Mouse (Mus musculus) limb, embryonic 11.5 days (tissue): ENCODE results near the gene Gm11567. TPM values are rescaled to one million over a fixed set of nuclear protein-coding genes. Genes with fewer than 3 reads are reported as not detected.
"Not testable (repeated sequence)": the region's sequence is repeated elsewhere in the genome, so short reads cannot be mapped to it uniquely, and the experiment has no call there.

ENCODE experiments used
- ATAC-seq: fragments of 200-750 bp; cut with Nextera tagmentation; 2 replicates; pipeline ENCODE4 v1.8.0; 2017; ENCODE audit warnings: low read depth; ENCODE audit not compliant: insufficient number of reproducible peaks, low FRiP score, low TSS enrichment
- DNase-seq: peaks from one replicate; pipeline ENCODE4 v3.0.0-alpha.2; 2015; ENCODE audit warnings: low spot score
- H3K27ac ChIP-seq: fragments of 300-500 bp; sonication (generic); replicated peaks from 2 replicates; pipeline ENCODE4 v1.5.1; 2014; ENCODE audit warnings: low read depth, mild to moderate bottlenecking, low read length
- H3K27me3 ChIP-seq: fragments of 300-500 bp; sonication (generic); 2 replicates; pipeline ENCODE4 v1.6.1; 2014; ENCODE audit warnings: mild to moderate bottlenecking, low read length, mixed read lengths; ENCODE audit not compliant: control insufficient read depth, insufficient read depth
- H3K36me3 ChIP-seq: fragments of 300-500 bp; sonication (generic); 2 replicates; pipeline ENCODE4 v1.6.1; 2014; ENCODE audit warnings: mild to moderate bottlenecking, low read length, moderate library complexity, mixed read lengths; ENCODE audit not compliant: control insufficient read depth, insufficient read depth
- H3K4me1 ChIP-seq: fragments of 300-500 bp; sonication (generic); 2 replicates; pipeline ENCODE4 v1.6.1; 2014; ENCODE audit warnings: low read length, mixed read lengths; ENCODE audit not compliant: control insufficient read depth, insufficient read depth
- H3K4me2 ChIP-seq: fragments of 300-500 bp; sonication (generic); 2 replicates; pipeline ENCODE4 v1.6.1; 2014; ENCODE audit warnings: low read depth, mild to moderate bottlenecking, moderate library complexity; ENCODE audit not compliant: severe bottlenecking
- H3K4me3 ChIP-seq: fragments of 300-500 bp; sonication (generic); 2 replicates; pipeline ENCODE4 v1.5.1; 2014; ENCODE audit warnings: low read depth, low read length
- H3K9ac ChIP-seq: fragments of 300-500 bp; sonication (generic); 2 replicates; pipeline ENCODE4 v1.6.1; 2014; ENCODE audit warnings: mild to moderate bottlenecking, low read length
- H3K9me3 ChIP-seq: fragments of 300-500 bp; sonication (generic); 2 replicates; pipeline ENCODE4 v1.6.1; 2016; ENCODE audit warnings: low read length; ENCODE audit not compliant: control insufficient read depth
- WGBS: fragments of 180-500 bp; shearing (Covaris S2); extraction: QIAGEN DNeasy Blood & Tissue Kit; methylation state at CpG from one replicate; pipeline ENCODE4 v1.1.7; 2014; 5-methylcytosine and 5-hydroxymethylcytosine counted together
- polyA plus RNA-seq: library from polyadenylated mRNA; unstranded; fragments of >200 nt; fragmentation: Nextera tagmentation; extraction: Ambion mirVana; gene quantifications from 2 replicates; pipeline ENCODE4 v1.2.1, GENCODE M21; 2014

Gene Gm11567
- polyA plus RNA-seq, 1 experiment from 2014 or later, result not detected

DNA sequence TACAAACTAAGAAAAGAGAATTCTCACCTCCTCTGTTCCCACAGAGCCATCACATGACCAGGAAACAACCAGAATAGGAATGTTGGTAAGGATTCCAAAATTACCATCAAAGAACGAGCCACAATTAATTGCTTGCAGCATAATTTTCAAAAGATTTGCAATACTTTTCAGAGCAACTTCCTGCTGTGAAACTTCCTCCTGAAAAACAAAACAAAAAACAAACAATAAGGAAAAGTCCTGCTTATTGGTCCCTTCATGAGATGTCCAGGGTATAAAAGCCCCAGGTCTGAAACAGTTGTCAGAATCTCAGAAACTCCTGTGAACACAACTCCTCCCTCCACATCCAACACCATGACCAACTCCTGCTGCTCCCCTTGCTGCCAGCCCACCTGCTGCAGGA, 5.9 kb upstream of the Gm11567 start, which contains the start of gene Krtap9-1:
Gene Krtap9-1 (plus strand): TSS at position 301 of the 400 bp plus-strand sequence.
- H3K27ac ChIP-seq, DNase-seq, H3K9me3 ChIP-seq, H3K36me3 ChIP-seq, H3K9ac ChIP-seq, H3K4me2 ChIP-seq, ATAC-seq, H3K27me3 ChIP-seq, H3K4me3 ChIP-seq, H3K4me1 ChIP-seq: not testable (repeated sequence)
- WGBS, result 79% methylated on average over 1 of the region's 1 CpGs

- Histone ChIP-seq H3K4me3 (no peak within 1 kb of the TSS), H3K9ac (no peak within 1 kb of the TSS), H3K27ac (no peak within 1 kb of the TSS), H3K9me3 (no peaks in the 10 kb centered on the region), H3K4me2 (no peak within 1 kb of the TSS), H3K36me3 (no peaks in the 10 kb centered on the region), H3K27me3 (no peaks in the 10 kb centered on the region), H3K4me1 (no peaks in the 10 kb centered on the region)
- WGBS, result 87% methylated on average over 2 of the region's 2 CpGs
- DNase-seq, result no peak
- no peak for ATAC-seq
Observed at GRCm38 (mm10) chr11:99907620-99908019, 28.6 kb downstream of the Gm11567 start, which contains the start of gene Krtap31-1. Gene Krtap31-1 (plus strand): TSS chr11:99907920.

GRCm38 (mm10) chr11:99914451-99914850, 35.5 kb downstream of the Gm11567 start, which contains the start of gene Gm11565:
Gene Gm11565 (plus strand): TSS chr11:99914751.
- no peak for DNase-seq
- Histone ChIP-seq H3K9ac (no peak within 1 kb of the TSS), H3K4me2 (no peak within 1 kb of the TSS), H3K4me1 (no peaks in the 10 kb centered on the region), H3K36me3 (no peaks in the 10 kb centered on the region), H3K27me3 (no peaks in the 10 kb centered on the region), H3K27ac (no peak within 1 kb of the TSS), H3K4me3 (no peak within 1 kb of the TSS), H3K9me3 (no peaks in the 10 kb centered on the region)
- 92% methylated on average over 3 of the region's 3 CpGs for WGBS
- ATAC-seq, result no peak

Other genes starting within 250 kb of the Gm11567 start
- not detected in 2 replicates for gene Krtap4-2, start 244.1 kb upstream of the Gm11567 start, polyA plus RNA-seq
- gene Krtap4-7, start 235.1 kb upstream of the Gm11567 start, polyA plus RNA-seq, result not detected in 2 replicates
- not detected in 2 replicates for gene Gm11555, start 229.0 kb upstream of the Gm11567 start, polyA plus RNA-seq
- gene Gm11563, start 220.2 kb upstream of the Gm11567 start, polyA plus RNA-seq, result not detected in 2 replicates
- not detected in 2 replicates for gene Krtap4-6, start 213.2 kb upstream of the Gm11567 start, polyA plus RNA-seq
- gene Gm14190, start 188.4 kb upstream of the Gm11567 start, polyA plus RNA-seq, result not detected in 2 replicates
- not detected in 2 replicates for gene Gm14180, start 144.9 kb upstream of the Gm11567 start, polyA plus RNA-seq
- not detected in 2 replicates for gene Gm11595, start 106.3 kb upstream of the Gm11567 start, polyA plus RNA-seq
- gene Krtap4-8, start 98.5 kb upstream of the Gm11567 start, polyA plus RNA-seq, result not detected in 2 replicates
- gene Krtap4-9, start 94.0 kb upstream of the Gm11567 start, polyA plus RNA-seq, result not detected in 2 replicates
- gene Gm11596, start 85.7 kb upstream of the Gm11567 start, polyA plus RNA-seq, result not detected in 2 replicates
- gene Gm11569, start 80.3 kb upstream of the Gm11567 start, polyA plus RNA-seq, result not detected in 2 replicates
- not detected in 2 replicates for gene Gm11554, start 74.7 kb upstream of the Gm11567 start, polyA plus RNA-seq
- gene Krtap4-13, start 69.3 kb upstream of the Gm11567 start, polyA plus RNA-seq, result not detected in 2 replicates
- not detected in 2 replicates for gene Gm11564, start 63.5 kb upstream of the Gm11567 start, polyA plus RNA-seq
- not detected in 2 replicates for gene 2300003K06Rik, start 41.1 kb upstream of the Gm11567 start, polyA plus RNA-seq
- gene Krtap4-16, start 27.6 kb upstream of the Gm11567 start, polyA plus RNA-seq, result not detected in 2 replicates
- gene Gm11568, start 21.3 kb upstream of the Gm11567 start, polyA plus RNA-seq, result not detected in 2 replicates
- gene Gm11559, start 14.7 kb upstream of the Gm11567 start, polyA plus RNA-seq, result not detected in 2 replicates
- gene Krtap9-1, start 5.8 kb upstream of the Gm11567 start, polyA plus RNA-seq, result not detected in 2 replicates
- not detected in 2 replicates for gene Krtap31-1, start 28.7 kb downstream of the Gm11567 start, polyA plus RNA-seq
- gene Gm11565, start 35.6 kb downstream of the Gm11567 start, polyA plus RNA-seq, result not detected in 2 replicates
- not detected in 2 replicates for gene Krtap31-2, start 57.1 kb downstream of the Gm11567 start, polyA plus RNA-seq
- gene Krtap9-5, start 69.3 kb downstream of the Gm11567 start, polyA plus RNA-seq, result not detected in 2 replicates
- gene Krtap29-1, start 99.9 kb downstream of the Gm11567 start, polyA plus RNA-seq, result not detected in 2 replicates
- gene Krtap16-1, start 107.4 kb downstream of the Gm11567 start, polyA plus RNA-seq, result not detected in 2 replicates
- gene Krtap17-1, start 114.8 kb downstream of the Gm11567 start, polyA plus RNA-seq, result 0.48 and 1.0 TPM in 2 replicates
- gene Krt33a, start 137.0 kb downstream of the Gm11567 start, polyA plus RNA-seq, result not detected in 2 replicates
- 0.15 and 0.16 TPM in 2 replicates for gene Krt33b, start 150.7 kb downstream of the Gm11567 start, polyA plus RNA-seq
- not detected in 2 replicates for gene Krt34, start 162.4 kb downstream of the Gm11567 start, polyA plus RNA-seq
- gene Krt31, start 171.4 kb downstream of the Gm11567 start, polyA plus RNA-seq, result not detected in 2 replicates
- gene Krt32, start 209.0 kb downstream of the Gm11567 start, polyA plus RNA-seq, result not detected in 2 replicates
- gene Krt35, start 217.1 kb downstream of the Gm11567 start, polyA plus RNA-seq, result 0.11 TPM in 1 of 2 replicates, not detected in the other
- 0.08 and 0.11 TPM in 2 replicates for gene Krt36, start 226.4 kb downstream of the Gm11567 start, polyA plus RNA-seq
- gene Krt13, start 242.4 kb downstream of the Gm11567 start, polyA plus RNA-seq, result not detected in 2 replicates